In the genomic region with DNA sequence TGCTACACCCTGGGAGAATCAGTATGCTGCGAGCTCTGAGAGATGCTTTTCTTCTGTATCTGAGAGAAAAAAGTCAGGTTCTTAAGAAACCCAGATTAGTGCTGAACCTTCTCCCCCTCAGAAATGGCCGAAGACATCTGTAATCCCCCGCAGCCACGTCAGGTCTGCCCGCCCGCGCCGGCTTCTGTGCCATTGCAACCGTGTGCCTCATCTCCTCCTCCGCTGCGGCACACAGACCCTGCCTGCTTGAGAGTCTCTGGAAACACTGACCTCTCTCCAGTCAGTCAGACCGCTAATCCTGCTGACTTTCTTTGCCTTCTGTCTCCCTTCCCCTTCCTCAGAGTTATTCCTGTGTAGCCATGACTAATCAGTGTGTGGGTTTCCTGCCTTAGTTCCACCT, we compare ENCODE assay signal across 11 mouse cellular contexts. TPM values are rescaled to one million over a fixed set of nuclear protein-coding genes. Genes with fewer than 3 reads are reported as not detected.
A peak's percentile ranks its signal among the peaks of the same experiment; 100 is the strongest.
DNase-seq lines count a peak whose midpoint lies in the region; ATAC-seq and TF ChIP-seq lines count a peak whose summit lies in the region.
"Had no signal": no experiment of that assay in that cellular context is flagged by ENCODE, and none has a peak within 500 bp of the region (broad histone marks: within the 10 kb centered on the region; RNA-seq: fewer than 3 reads in every experiment).

No protein-coding gene starts in this region.

- no peaks in the 10 kb centered on the region for H3K9me3 ChIP-seq in hindbrain, embryonic 10.5 days
- H3K9me3 ChIP-seq in hindbrain, postnatal 0 days (ENCODE audit: low read length) = no peaks in the 10 kb centered on the region
- no peaks in the 10 kb centered on the region for H3K9me3 ChIP-seq in limb, embryonic 12.5 days
- H3K9me3 ChIP-seq in intestine, postnatal 0 days (ENCODE audit: control insufficient read depth) = no peaks in the 10 kb centered on the region
- H3K9me3 ChIP-seq: neural tube, embryonic 12.5 days had no signal

- ATAC-seq in hindbrain, postnatal 0 days = no peak
- peak; percentile 7 for ATAC-seq in Patski
- ATAC-seq in limb, embryonic 12.5 days (ENCODE audit: insufficient number of reproducible peaks, insufficient read depth, low FRiP score, low TSS enrichment, low read depth) = no peak
- no peak for ATAC-seq in intestine, postnatal 0 days
- ATAC-seq: inflammation-experienced regulatory T-cells, adult 6 months had no signal

- H3K4me2 ChIP-seq in hindbrain, postnatal 0 days (ENCODE audit: low read depth, low read length) = no peak overlapping the region
- H3K4me2 ChIP-seq in limb, embryonic 12.5 days = no peak overlapping the region
- H3K4me2 ChIP-seq in intestine, postnatal 0 days (replicated peaks; ENCODE audit: low read depth) = no peak overlapping the region
- H3K4me2 ChIP-seq: neural tube, embryonic 12.5 days had no signal

- peaks cover 38% of the 10 kb centered on the region for H3K4me1 ChIP-seq in hindbrain, embryonic 10.5 days (replicated peaks)
- peaks cover 8% of the 10 kb centered on the region for H3K4me1 ChIP-seq in hindbrain, postnatal 0 days (ENCODE audit: insufficient read depth, low read length)
- H3K4me1 ChIP-seq in limb, embryonic 12.5 days (replicated peaks) = peaks cover 28% of the 10 kb centered on the region
- H3K4me1 ChIP-seq in intestine, postnatal 0 days (replicated peaks; ENCODE audit: control insufficient read depth, insufficient read depth, low read length) = no peaks in the 10 kb centered on the region

- H3K27me3 ChIP-seq in hindbrain, embryonic 10.5 days (ENCODE audit: insufficient read depth, poor library complexity, severe bottlenecking) = no peaks in the 10 kb centered on the region
- no peaks in the 10 kb centered on the region for H3K27me3 ChIP-seq in hindbrain, postnatal 0 days (ENCODE audit: insufficient read depth, low read length)
- no peaks in the 10 kb centered on the region for H3K27me3 ChIP-seq in Patski
- H3K27me3 ChIP-seq in limb, embryonic 12.5 days = no peaks in the 10 kb centered on the region
- H3K27me3 ChIP-seq in intestine, postnatal 0 days (replicated peaks; ENCODE audit: control insufficient read depth, insufficient read depth, low read length) = no peaks in the 10 kb centered on the region
- H3K27me3 ChIP-seq: neural tube, embryonic 12.5 days had no signal

- POLR2A ChIA-PET in Patski (lab: Charles Lee) = no interaction called here

- H3K27ac ChIP-seq in hindbrain, embryonic 10.5 days = peak overlapping the region; percentile 69
- H3K27ac ChIP-seq in hindbrain, postnatal 0 days = no peak overlapping the region; the same call in 1 of the 2 replicates
- peak overlapping the region; percentile 37; the same call in 1 of the 2 replicates for H3K27ac ChIP-seq in limb, embryonic 12.5 days
- H3K27ac ChIP-seq in intestine, postnatal 0 days (ENCODE audit: low read depth, low read length) = no peak overlapping the region
- H3K27ac ChIP-seq: neural tube, embryonic 12.5 days had no signal

- in situ Hi-C loops in Patski (cut with MboI; ENCODE audit: low pct_unique_long_range_greater_than_20kb) = no loop called here

- TF ChIP-seq CTCF in hindbrain, postnatal 0 days (IDR thresholded peaks at IDR 0.05; ENCODE audit: low read depth) = no peak
- TF ChIP-seq CTCF in Patski (IDR thresholded peaks at IDR 0.05) = no peak
- no peak for TF ChIP-seq CTCF in intestine, postnatal 0 days (IDR thresholded peaks at IDR 0.05; ENCODE audit: low read depth)

- no peak for DNase-seq in hindbrain, embryonic 10.5 days (ENCODE audit: low spot score)
- DNase-seq in hindbrain, postnatal 0 days (ENCODE audit: low spot score) = no peak
- DNase-seq in Patski (ENCODE audit: low read depth, low spot score) = no peak
- DNase-seq in brain, adult 2 months (ENCODE audit: low read depth, low spot score) = peak; percentile 56
- no peak for DNase-seq in urinary bladder, adult 18-20 months (ENCODE audit: low spot score in 2 of 2)
- DNase-seq: cerebellum, adult 11-12 months; lung, postnatal 10 days had no signal

- CTCF ChIA-PET in Patski (lab: Charles Lee) = no interaction called here

- H3K4me3 ChIP-seq in hindbrain, embryonic 10.5 days = no peak overlapping the region
- H3K4me3 ChIP-seq in hindbrain, postnatal 0 days (ENCODE audit: low read length) = no peak overlapping the region
- no peak overlapping the region for H3K4me3 ChIP-seq in limb, embryonic 12.5 days (replicated peaks)
- no peak overlapping the region for H3K4me3 ChIP-seq in intestine, postnatal 0 days (ENCODE audit: low read depth, low read length)
- H3K4me3 ChIP-seq: neural tube, embryonic 12.5 days had no signal

- no peak overlapping the region for H3K9ac ChIP-seq in hindbrain, postnatal 0 days (replicated peaks; ENCODE audit: low read length)
- no peak overlapping the region for H3K9ac ChIP-seq in limb, embryonic 12.5 days (replicated peaks)
- H3K9ac ChIP-seq in intestine, postnatal 0 days (ENCODE audit: low read depth, low read length) = no peak overlapping the region
- H3K9ac ChIP-seq: neural tube, embryonic 12.5 days had no signal

- 61% methylated on average over 12 of the region's 12 CpGs for WGBS in hindbrain, embryonic 10.5 days
- WGBS in hindbrain, postnatal 0 days = 35% methylated on average over 12 of the region's 12 CpGs
- 75% methylated on average over 12 of the region's 12 CpGs for WGBS in limb, embryonic 12.5 days
- 83% methylated on average over 12 of the region's 12 CpGs for WGBS in intestine, postnatal 0 days

- H3K36me3 ChIP-seq in hindbrain, embryonic 10.5 days = peaks cover 15% of the 10 kb centered on the region
- no peaks in the 10 kb centered on the region for H3K36me3 ChIP-seq in hindbrain, postnatal 0 days (ENCODE audit: insufficient read depth, low read length)
- peaks cover 13% of the 10 kb centered on the region for H3K36me3 ChIP-seq in limb, embryonic 12.5 days
- H3K36me3 ChIP-seq in intestine, postnatal 0 days (ENCODE audit: control insufficient read depth, insufficient read depth) = peaks cover 6% of the 10 kb centered on the region; the same call in 1 of the 2 replicates
- H3K36me3 ChIP-seq: neural tube, embryonic 12.5 days had no signal

RNA-seq across cellular contexts. Expression of gene Mrps27, which starts 50.9 kb away (rescaled TPM):
- polyA plus RNA-seq in hindbrain, embryonic 10.5 days (2016; fragmentation: Nextera tagmentation; extraction: Ambion mirVana) = 68.3 and 74.1 TPM in 2 replicates
- 16.2 and 17.5 TPM in 2 replicates for total RNA-seq in hindbrain, postnatal 0 days (2014; rRNA removed)
- 41.3 and 41.7 TPM in 2 replicates for polyA plus RNA-seq in hindbrain, postnatal 0 days (2015; fragmentation: Nextera tagmentation; extraction: Ambion mirVana)
- 37.7 TPM for polyA plus RNA-seq in Patski (2021)
- polyA plus RNA-seq in limb, embryonic 12.5 days (2016; fragmentation: Nextera tagmentation; extraction: Ambion mirVana) = 66.2 and 69.6 TPM in 2 replicates
- 17.2 and 17.4 TPM in 2 replicates for polyA plus RNA-seq in intestine, postnatal 0 days (2015; fragmentation: Nextera tagmentation; extraction: Ambion mirVana)

RNA-seq across cellular contexts. Expression of gene Ptcd2, which starts 51.0 kb away (rescaled TPM):
- polyA plus RNA-seq in hindbrain, embryonic 10.5 days (2016; fragmentation: Nextera tagmentation; extraction: Ambion mirVana) = 50.2 and 51.8 TPM in 2 replicates
- 29.3 and 38.2 TPM in 2 replicates for total RNA-seq in hindbrain, postnatal 0 days (2014; rRNA removed)
- polyA plus RNA-seq in hindbrain, postnatal 0 days (2015; fragmentation: Nextera tagmentation; extraction: Ambion mirVana) = 51.2 and 52.8 TPM in 2 replicates
- 37.3 TPM for polyA plus RNA-seq in Patski (2021)
- polyA plus RNA-seq in limb, embryonic 12.5 days (2016; fragmentation: Nextera tagmentation; extraction: Ambion mirVana) = 47.4 and 49.2 TPM in 2 replicates
- polyA plus RNA-seq in intestine, postnatal 0 days (2015; fragmentation: Nextera tagmentation; extraction: Ambion mirVana) = 28.3 and 28.5 TPM in 2 replicates

Comparison
In these comparisons a context has a peak if more than half of its experiments do, and no peak if none do; other contexts are left out.
1. H3K27ac ChIP-seq: peak in hindbrain, embryonic 10.5 days (single experiment) and limb, embryonic 12.5 days (single experiment); none in hindbrain, postnatal 0 days (single experiment) and intestine, postnatal 0 days (single experiment).